Mouse (Mus musculus): ENCODE data around the gene Sytl3.
"Not testable (repeated sequence)": the region's sequence is repeated elsewhere in the genome, so short reads cannot be mapped to it uniquely, and the experiment has no call there.

- not testable (repeated sequence) for TF ChIP-seq POLR2A (IDR thresholded peaks at IDR 0.05; ENCODE audit: insufficient read depth, low read length); CTCF (IDR thresholded peaks at IDR 0.05; ENCODE audit: low read depth, low read length); EP300 (IDR thresholded peaks at IDR 0.05; ENCODE audit: insufficient read depth, low read depth, low read length)
Observed at GRCm38 (mm10) chr17:6702625-6703221, 43.8 kb downstream of the Sytl3 start.

Data from ES-Bruce4 (cell line).